Mouse (Mus musculus) intestine, embryonic 14.5 days (tissue): ENCODE measurements at regions not wholly inside any gene's neighbourhood (a gene's known extent, or its start where the extent isn't known, plus 50 kb on each side); places are given as distances from the start of the nearest gene placed in this dataset. TPM values are rescaled to one million over a fixed set of nuclear protein-coding genes. Genes with fewer than 3 reads are reported as not detected.

Experiments
- ATAC-seq: fragments of 200-750 bp; cut with Nextera tagmentation; replicated peaks from 2 replicates; pipeline ENCODE4 v1.8.0; 2017; ENCODE audit warnings: low read depth, moderate number of reproducible peaks, moderate TSS enrichment, moderate library complexity; ENCODE audit not compliant: low FRiP score, low TSS enrichment
- DNase-seq: peaks from one replicate; pipeline ENCODE4 v3.0.0-alpha.2; 2018; ENCODE audit warnings: low spot score
- H3K27ac ChIP-seq: fragments of 300-500 bp; sonication (generic); 2 replicates; pipeline ENCODE4 v1.5.1; 2014; ENCODE audit warnings: low read depth, mild to moderate bottlenecking, control low read depth
- H3K27me3 ChIP-seq: fragments of 300-500 bp; sonication (generic); replicated peaks from 2 replicates; pipeline ENCODE4 v1.6.1; 2014; ENCODE audit warnings: low read length, control low read depth; ENCODE audit not compliant: control insufficient read depth, insufficient read depth
- H3K36me3 ChIP-seq: fragments of 300-500 bp; sonication (generic); 2 replicates; pipeline ENCODE4 v1.6.1; 2014; ENCODE audit warnings: low read length, control low read depth; ENCODE audit not compliant: control insufficient read depth, insufficient read depth
- H3K4me1 ChIP-seq: fragments of 300-500 bp; sonication (generic); replicated peaks from 2 replicates; pipeline ENCODE4 v1.6.1; 2014; ENCODE audit warnings: low read length, control low read depth, mixed read lengths; ENCODE audit not compliant: control insufficient read depth, insufficient read depth
- H3K4me2 ChIP-seq: fragments of 300-500 bp; sonication (generic); 2 replicates; pipeline ENCODE4 v1.6.1; 2014; ENCODE audit warnings: low read length
- H3K4me3 ChIP-seq: fragments of 300-500 bp; sonication (generic); 2 replicates; pipeline ENCODE4 v1.5.1; 2014; ENCODE audit warnings: low read depth, low read length, control low read depth, mixed read lengths
- H3K9ac ChIP-seq: fragments of 300-500 bp; sonication (generic); 2 replicates; pipeline ENCODE4 v1.6.1; 2014; ENCODE audit warnings: mild to moderate bottlenecking, low read length
- H3K9me3 ChIP-seq: fragments of 300-500 bp; sonication (generic); 2 replicates; pipeline ENCODE4 v1.6.1; 2016; ENCODE audit warnings: low read length, control low read depth; ENCODE audit not compliant: control insufficient read depth
- WGBS: fragments of 180-500 bp; shearing (Covaris S2); extraction: QIAGEN DNeasy Blood & Tissue Kit; methylation state at CpG from one replicate; pipeline ENCODE4 v1.1.7; 2014; 5-methylcytosine and 5-hydroxymethylcytosine counted together
- microRNA-seq: library from miRNA; unstranded; fragments of <30 nt; microRNA quantifications from one replicate; pipeline ENCODE4, GENCODE M21; 2016

GRCm38 (mm10) chr3:38544718-38545500 is 60.3 kb upstream of the Ankrd50 start:
- no peaks in the 10 kb centered on the region for H3K27me3 ChIP-seq
- 83% methylated on average over 4 of the region's 4 CpGs for WGBS
- no peaks in the 10 kb centered on the region for H3K9me3 ChIP-seq
- H3K9ac ChIP-seq, result no peak overlapping the region
- ATAC-seq (no peak), DNase-seq (no peak)
- no peak overlapping the region for H3K4me3 ChIP-seq
- H3K36me3 ChIP-seq, result no peaks in the 10 kb centered on the region
- H3K27ac ChIP-seq, result no peak overlapping the region
- H3K4me1 ChIP-seq, result no peaks in the 10 kb centered on the region
- no peak overlapping the region for H3K4me2 ChIP-seq

- no peak for DNase-seq
- H3K9me3 ChIP-seq, result no peaks in the 10 kb centered on the region
- H3K36me3 ChIP-seq, result no peaks in the 10 kb centered on the region
- no peaks in the 10 kb centered on the region for H3K4me1 ChIP-seq
- no peak for ATAC-seq
- H3K4me2 ChIP-seq, result no peak overlapping the region
- H3K27ac ChIP-seq, result no peak overlapping the region
- no peak overlapping the region for H3K9ac ChIP-seq
- no peak overlapping the region for H3K4me3 ChIP-seq
- 93% methylated on average over 3 of the region's 3 CpGs for WGBS
- H3K27me3 ChIP-seq, result no peaks in the 10 kb centered on the region
Observed at GRCm38 (mm10) chr3:38543816-38544215, 59.2 kb upstream of the Ankrd50 start.

- Histone ChIP-seq H3K4me1 (no peaks in the 10 kb centered on the region), H3K36me3 (no peaks in the 10 kb centered on the region), H3K9me3 (no peaks in the 10 kb centered on the region), H3K4me3 (no peak overlapping the region), H3K27ac (no peak overlapping the region), H3K9ac (no peak overlapping the region), H3K27me3 (no peaks in the 10 kb centered on the region), H3K4me2 (no peak overlapping the region)
- WGBS, result 64% methylated on average over 3 of the region's 3 CpGs
- DNase-seq, result no peak
- no peak for ATAC-seq
Observed at GRCm38 (mm10) chr3:38541296-38541695, 56.7 kb upstream of the Ankrd50 start.

- no peaks in the 10 kb centered on the region for H3K36me3 ChIP-seq
- DNase-seq (no peak), ATAC-seq (no peak)
- no peak overlapping the region for H3K27ac ChIP-seq
- H3K4me3 ChIP-seq, result no peak overlapping the region
- H3K9ac ChIP-seq, result no peak overlapping the region
- no peaks in the 10 kb centered on the region for H3K9me3 ChIP-seq
- H3K27me3 ChIP-seq, result no peaks in the 10 kb centered on the region
- no peak overlapping the region for H3K4me2 ChIP-seq
- 69% methylated on average over 2 of the region's 2 CpGs for WGBS
- H3K4me1 ChIP-seq, result no peaks in the 10 kb centered on the region
Observed at GRCm38 (mm10) chr3:38538309-38538708, 53.7 kb upstream of the Ankrd50 start.

GRCm38 (mm10) chr3:38537770-38538169 is 53.1 kb upstream of the Ankrd50 start:
- no peak for ATAC-seq
- no peaks in the 10 kb centered on the region for H3K4me1 ChIP-seq
- no peak overlapping the region for H3K27ac ChIP-seq

More at GRCm38 (mm10) chr3:38537770-38538169, 53.1 kb upstream of the Ankrd50 start:
- H3K9ac ChIP-seq, result no peak overlapping the region
- H3K4me2 ChIP-seq, result no peak overlapping the region
- H3K36me3 ChIP-seq, result no peaks in the 10 kb centered on the region
- H3K9me3 ChIP-seq, result no peaks in the 10 kb centered on the region
- no peak overlapping the region for H3K4me3 ChIP-seq
- DNase-seq, result no peak
- no peaks in the 10 kb centered on the region for H3K27me3 ChIP-seq

Small RNA genes in the stretch of these regions (microRNA-seq; reads per million reads assigned to microRNA genes)
- gene Gm24462, result not detected
